In the genomic region with DNA sequence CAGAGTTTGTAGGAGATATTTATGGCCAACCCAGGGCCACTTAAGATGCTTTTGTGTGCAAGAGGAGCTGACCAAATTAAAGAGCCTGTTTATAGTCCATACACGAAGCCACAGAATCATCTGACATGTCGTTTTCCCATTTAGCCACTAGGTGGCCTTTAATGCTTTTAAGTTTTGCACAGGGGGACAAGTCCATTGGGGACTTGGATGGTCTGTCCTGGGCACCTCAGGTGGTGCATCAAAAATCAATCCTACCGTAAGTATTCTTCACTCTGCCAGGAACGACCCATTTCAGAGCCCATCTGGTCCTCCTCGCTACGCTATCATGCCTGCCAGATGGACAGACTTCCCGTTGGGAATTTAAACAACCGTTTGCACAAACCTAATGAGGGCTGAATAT, we compare ENCODE assay signal across 8 mouse cellular contexts. TPM values are rescaled to one million over a fixed set of nuclear protein-coding genes. Genes with fewer than 3 reads are reported as not detected.
A peak's percentile ranks its signal among the peaks of the same experiment; 100 is the strongest.
DNase-seq lines count a peak whose midpoint lies in the region; ATAC-seq lines count a peak whose summit lies in the region.
"Had no signal": no experiment of that assay in that cellular context is flagged by ENCODE, and none has a peak within 500 bp of the region (broad histone marks: within the 10 kb centered on the region; RNA-seq: fewer than 3 reads in every experiment).

No protein-coding gene starts in this region.

- DNase-seq in thymus, postnatal 0 days (ENCODE audit: low spot score), result peak; percentile 64
- no peak for DNase-seq in thymus, adult 18-20 months
- DNase-seq in c-Kit-negative CD71-positive TER-119-positive erythroid progenitor cells, embryonic 14.5 days (ENCODE audit: low read depth, low spot score), result peak; percentile 24
- DNase-seq in forebrain, embryonic 11.5 days (ENCODE audit: low spot score), result no peak
- DNase-seq in gastrocnemius, adult 8-10 months (ENCODE audit: low spot score in 2 of 2), result no peak

- H3K27ac ChIP-seq in forebrain, embryonic 11.5 days (ENCODE audit: low read depth, low read length), result no peak overlapping the region
- no peak overlapping the region for H3K27ac ChIP-seq in kidney, embryonic 16.5 days (ENCODE audit: low read length)
- 0 out of 2 replicates have a peak overlapping the region, but pooled peaks have one; percentile 25 for H3K27ac ChIP-seq in midbrain, embryonic 13.5 days
- H3K27ac ChIP-seq: heart, embryonic 15.5 days had no signal

- H3K4me1 ChIP-seq in forebrain, embryonic 11.5 days (replicated peaks; ENCODE audit: control insufficient read depth, insufficient read depth, low read length), result no peaks in the 10 kb centered on the region
- no peaks in the 10 kb centered on the region for H3K4me1 ChIP-seq in kidney, embryonic 16.5 days (ENCODE audit: insufficient read depth, low read length)
- H3K4me1 ChIP-seq in midbrain, embryonic 13.5 days (replicated peaks), result peaks cover 9% of the 10 kb centered on the region
- H3K4me1 ChIP-seq: heart, embryonic 15.5 days had no signal

- WGBS in forebrain, embryonic 11.5 days, result 33% methylated on average over 8 of the region's 8 CpGs
- 30% methylated on average over 8 of the region's 8 CpGs for WGBS in kidney, embryonic 16.5 days
- WGBS in midbrain, embryonic 13.5 days, result 21% methylated on average over 8 of the region's 8 CpGs

- H3K9me3 ChIP-seq in forebrain, embryonic 11.5 days (ENCODE audit: control insufficient read depth, low read length), result no peaks in the 10 kb centered on the region
- no peaks in the 10 kb centered on the region for H3K9me3 ChIP-seq in kidney, embryonic 16.5 days (ENCODE audit: low read length)
- H3K9me3 ChIP-seq in midbrain, embryonic 13.5 days, result no peaks in the 10 kb centered on the region
- H3K9me3 ChIP-seq: heart, embryonic 15.5 days had no signal

- H3K4me3 ChIP-seq in forebrain, embryonic 11.5 days (ENCODE audit: low read depth, low read length), result no peak overlapping the region
- no peak overlapping the region for H3K4me3 ChIP-seq in kidney, embryonic 16.5 days (ENCODE audit: low read length)
- no peak overlapping the region for H3K4me3 ChIP-seq in midbrain, embryonic 13.5 days (replicated peaks)
- H3K4me3 ChIP-seq: heart, embryonic 15.5 days had no signal

- no peak overlapping the region for H3K4me2 ChIP-seq in forebrain, embryonic 11.5 days (ENCODE audit: low read depth, low read length, severe bottlenecking)
- no peak overlapping the region for H3K4me2 ChIP-seq in kidney, embryonic 16.5 days (replicated peaks; ENCODE audit: low read depth, low read length)
- H3K4me2 ChIP-seq in midbrain, embryonic 13.5 days (replicated peaks), result no peak overlapping the region
- H3K4me2 ChIP-seq: heart, embryonic 15.5 days had no signal

- no peaks in the 10 kb centered on the region for H3K36me3 ChIP-seq in forebrain, embryonic 11.5 days (ENCODE audit: control insufficient read depth, insufficient read depth, low read length)
- no peaks in the 10 kb centered on the region for H3K36me3 ChIP-seq in kidney, embryonic 16.5 days (ENCODE audit: insufficient read depth, low read length)
- no peaks in the 10 kb centered on the region for H3K36me3 ChIP-seq in midbrain, embryonic 13.5 days
- H3K36me3 ChIP-seq: heart, embryonic 15.5 days had no signal

- no peak overlapping the region for H3K9ac ChIP-seq in forebrain, embryonic 11.5 days (ENCODE audit: low read length)
- no peak overlapping the region for H3K9ac ChIP-seq in kidney, embryonic 16.5 days (replicated peaks; ENCODE audit: low read length)
- H3K9ac ChIP-seq in midbrain, embryonic 13.5 days (replicated peaks), result no peak overlapping the region
- H3K9ac ChIP-seq: heart, embryonic 15.5 days had no signal

- no peaks in the 10 kb centered on the region for H3K27me3 ChIP-seq in forebrain, embryonic 11.5 days (ENCODE audit: control insufficient read depth, insufficient read depth, low read length)
- H3K27me3 ChIP-seq in kidney, embryonic 16.5 days (ENCODE audit: insufficient read depth, low read length), result no peaks in the 10 kb centered on the region
- H3K27me3 ChIP-seq in midbrain, embryonic 13.5 days, result no peaks in the 10 kb centered on the region
- H3K27me3 ChIP-seq: heart, embryonic 15.5 days had no signal

- ATAC-seq in forebrain, embryonic 11.5 days (replicated peaks; ENCODE audit: low FRiP score), result peak; percentile 46; the same call in 1 of the 2 replicates
- ATAC-seq in kidney, embryonic 16.5 days (ENCODE audit: low FRiP score, low TSS enrichment), result peak; percentile 51; the same call in 1 of the 2 replicates
- ATAC-seq in midbrain, embryonic 13.5 days, result peak; percentile 80

RNA-seq across cellular contexts. Expression of a gene that starts 32.8 kb away (rescaled TPM):
- polyA plus RNA-seq in thymus, postnatal 0 days (2015; fragmentation: Nextera tagmentation; extraction: Ambion mirVana), result 10.8 and 12.2 TPM in 2 replicates
- polyA plus RNA-seq in forebrain, embryonic 11.5 days (2014; fragmentation: Nextera tagmentation; extraction: Ambion mirVana), result 35.7 and 38.5 TPM in 2 replicates
- 26.2 and 30.0 TPM in 2 replicates for polyA plus RNA-seq in kidney, embryonic 16.5 days (2015; fragmentation: Nextera tagmentation; extraction: Ambion mirVana)
- polyA plus RNA-seq in midbrain, embryonic 13.5 days (2015; fragmentation: Nextera tagmentation; extraction: Ambion mirVana), result 24.0 and 25.7 TPM in 2 replicates
- total RNA-seq in gastrocnemius, adult 8-10 months (2022), result 10 to 100 TPM in 3 of 4 experiments, 1 to 10 TPM in 1; 8.2 to 11.8 (median 10.9) TPM

RNA-seq across cellular contexts. Expression of a gene that starts 34.8 kb away (rescaled TPM):
- 25.9 and 31.5 TPM in 2 replicates for polyA plus RNA-seq in thymus, postnatal 0 days (2015; fragmentation: Nextera tagmentation; extraction: Ambion mirVana)
- 27.7 and 34.8 TPM in 2 replicates for polyA plus RNA-seq in forebrain, embryonic 11.5 days (2014; fragmentation: Nextera tagmentation; extraction: Ambion mirVana)
- polyA plus RNA-seq in kidney, embryonic 16.5 days (2015; fragmentation: Nextera tagmentation; extraction: Ambion mirVana), result 18.0 and 18.3 TPM in 2 replicates
- polyA plus RNA-seq in midbrain, embryonic 13.5 days (2015; fragmentation: Nextera tagmentation; extraction: Ambion mirVana), result 27.3 and 29.8 TPM in 2 replicates
- total RNA-seq in gastrocnemius, adult 8-10 months (2022), result 10 to 100 TPM; 17.2 to 21.0 (median 19.1) TPM

Comparison
In these comparisons a context has a peak if more than half of its experiments do, and no peak if none do; other contexts are left out.
1. DNase-seq: peak in thymus, postnatal 0 days (single experiment) and c-Kit-negative CD71-positive TER-119-positive erythroid progenitor cells, embryonic 14.5 days (single experiment); none in thymus, adult 18-20 months (0 of 2), forebrain, embryonic 11.5 days (single experiment) and gastrocnemius, adult 8-10 months (0 of 2).
2. Peak in every context shown above with its lines, with median percentiles within 50 percentile points of each other: ATAC-seq.